Mouse (Mus musculus) testis, postnatal 14 days (tissue): Measurements from ENCODE around the gene Eif5a.
A peak's percentile ranks its signal among the peaks of the same experiment; 100 is the strongest.
"Not testable (repeated sequence)": the region's sequence is repeated elsewhere in the genome, so short reads cannot be mapped to it uniquely, and the experiment has no call there.

Experiments used
- DNase-seq: peaks from one replicate; pipeline ENCODE4 v3.0.0; 2021; ENCODE audit warnings: low spot score

The Eif5a gene

DNA sequence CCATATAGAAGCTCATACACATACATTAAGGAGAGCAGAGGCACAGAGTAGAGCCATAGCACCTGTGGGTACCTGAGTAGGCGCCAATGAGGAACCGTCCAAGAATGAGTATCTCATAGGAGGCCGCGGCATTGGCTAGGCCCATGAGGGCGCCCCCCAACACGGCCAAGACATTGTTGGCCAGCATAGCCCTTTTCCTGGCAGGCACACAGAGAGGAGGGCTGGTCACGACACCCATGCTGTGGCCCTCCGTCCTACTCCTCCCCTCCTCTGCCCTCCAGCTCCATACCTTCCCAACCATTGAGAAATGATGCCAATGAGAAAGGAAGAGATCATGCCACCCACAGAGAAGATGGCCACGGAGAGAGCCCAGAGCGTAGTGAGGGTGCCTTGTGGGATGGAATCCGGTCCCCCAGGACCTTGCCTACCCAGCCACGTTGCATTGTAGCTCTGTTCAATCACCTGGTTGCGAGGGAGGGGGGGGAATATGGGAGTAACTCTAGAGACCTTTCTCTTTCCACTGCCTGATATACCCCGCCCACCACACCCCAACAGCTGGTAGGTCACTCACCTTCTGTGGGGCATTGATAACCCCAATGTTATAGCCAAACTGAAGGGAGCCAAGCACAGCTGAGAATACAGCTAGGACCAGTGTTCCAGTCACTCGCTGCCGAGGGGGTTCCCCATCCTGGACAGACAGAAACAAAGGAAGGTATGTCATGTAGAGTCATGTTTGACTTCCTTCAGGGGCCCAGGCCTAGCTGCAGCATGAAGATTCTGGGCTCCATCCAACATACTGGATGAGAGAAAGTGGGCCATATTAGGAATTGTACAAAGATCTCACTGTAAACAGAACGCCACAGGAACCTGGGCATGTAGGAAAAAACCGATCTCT is 24.5 kb upstream of the Eif5a start:
- DNase-seq: no peak

DNA sequence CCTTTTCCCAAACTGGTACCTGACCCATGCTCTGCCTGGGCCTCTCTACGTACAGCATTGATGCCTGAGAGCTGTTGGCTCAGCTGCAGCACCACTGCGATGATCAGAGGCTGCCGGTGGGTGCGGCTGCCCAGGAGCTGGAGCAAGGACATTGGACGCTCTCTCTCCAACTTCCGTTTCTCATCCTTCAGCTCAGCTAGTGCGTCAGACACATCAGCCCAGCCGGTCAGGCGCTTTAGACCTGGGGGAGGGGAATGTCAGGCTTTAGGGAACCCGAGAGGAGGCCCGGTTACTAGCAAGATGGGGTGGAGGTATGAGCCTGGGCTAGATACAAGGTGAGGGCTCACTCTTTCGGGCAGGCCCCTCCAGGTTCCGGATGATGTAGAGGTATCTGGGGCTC is 23.5 kb upstream of the Eif5a start:
- no peak for DNase-seq

- no peak for DNase-seq
These were observed 19.2 kb upstream of the Eif5a start for GRCm38 (mm10) chr11:69940962-69941361.

GRCm38 (mm10) chr11:69939731-69940130 is 18.0 kb upstream of the Eif5a start:
- no peak for DNase-seq

DNA sequence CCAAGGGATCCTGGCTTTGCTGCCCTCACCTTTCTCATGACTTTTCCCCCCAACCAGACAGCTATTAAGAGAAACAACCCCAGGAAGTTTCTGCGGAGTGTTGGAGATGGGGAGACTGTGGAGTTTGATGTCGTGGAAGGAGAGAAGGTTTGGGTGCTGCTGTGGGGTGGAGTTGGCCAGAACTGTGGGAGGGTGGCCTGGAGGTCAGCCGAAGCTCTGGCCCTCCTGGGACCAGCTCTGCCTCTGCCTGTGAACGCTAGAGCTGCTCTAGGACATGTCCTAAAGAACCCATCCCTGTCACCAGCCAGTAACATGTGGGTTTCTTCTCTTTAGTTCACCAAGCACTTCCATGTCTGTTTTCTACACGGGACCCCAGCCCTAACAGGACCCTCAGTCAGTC is 17.4 kb upstream of the Eif5a start:
- DNase-seq: no peak

DNA sequence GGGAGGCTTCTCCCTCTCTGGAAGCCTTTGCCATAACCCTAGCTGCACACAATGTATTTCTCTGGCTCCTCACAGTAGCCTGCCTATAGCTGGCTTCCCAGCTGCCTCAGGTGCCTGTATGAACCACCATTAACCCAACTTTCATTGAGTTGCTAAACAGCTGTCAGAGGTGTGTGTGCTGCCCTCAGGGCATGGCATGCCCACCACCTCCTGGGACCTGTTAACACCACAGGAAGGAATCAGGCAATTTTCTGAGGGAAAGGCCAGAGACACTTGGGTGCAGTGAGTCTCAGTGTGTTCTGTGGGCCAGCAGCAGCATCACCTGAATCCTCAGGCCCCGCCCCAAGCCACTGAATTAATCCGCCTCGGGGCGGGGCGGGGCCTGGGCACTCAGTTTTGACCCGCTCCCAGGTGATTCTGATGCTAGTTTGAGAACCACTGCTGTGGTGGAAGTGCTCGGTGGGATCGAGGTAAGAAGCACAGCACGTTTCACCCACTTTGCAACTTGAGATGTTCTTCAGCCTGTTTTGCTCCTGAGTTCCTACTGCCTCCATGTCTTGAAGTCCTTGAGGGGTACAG is 16.7 kb upstream of the Eif5a start:
- no peak for DNase-seq

- no peak for DNase-seq
These were observed 16.1 kb upstream of the Eif5a start for GRCm38 (mm10) chr11:69937834-69938233.

DNA sequence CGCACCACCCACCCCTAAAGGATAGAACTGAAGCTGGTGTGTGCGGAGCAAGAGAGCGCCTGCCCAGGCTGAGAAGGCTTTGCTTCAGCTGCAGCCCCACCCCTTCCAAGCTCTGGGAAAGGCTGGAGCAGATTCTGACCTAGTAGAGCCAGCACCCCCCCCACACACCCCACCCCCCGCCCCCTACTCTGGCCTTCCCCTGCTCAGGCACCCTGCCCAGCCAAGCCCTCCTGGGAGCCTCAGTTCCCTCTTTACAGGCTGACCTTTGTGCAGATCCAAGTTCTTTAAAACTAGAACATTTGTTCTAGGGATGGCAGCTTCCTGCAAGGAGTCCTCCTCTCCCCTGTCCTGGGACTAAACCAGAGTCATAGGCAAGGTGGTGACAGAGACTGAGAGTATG is 15.6 kb upstream of the Eif5a start:
- DNase-seq: peak; percentile 37

GRCm38 (mm10) chr11:69936714-69937347 is 15.1 kb upstream of the Eif5a start:
- DNase-seq: no peak

DNA sequence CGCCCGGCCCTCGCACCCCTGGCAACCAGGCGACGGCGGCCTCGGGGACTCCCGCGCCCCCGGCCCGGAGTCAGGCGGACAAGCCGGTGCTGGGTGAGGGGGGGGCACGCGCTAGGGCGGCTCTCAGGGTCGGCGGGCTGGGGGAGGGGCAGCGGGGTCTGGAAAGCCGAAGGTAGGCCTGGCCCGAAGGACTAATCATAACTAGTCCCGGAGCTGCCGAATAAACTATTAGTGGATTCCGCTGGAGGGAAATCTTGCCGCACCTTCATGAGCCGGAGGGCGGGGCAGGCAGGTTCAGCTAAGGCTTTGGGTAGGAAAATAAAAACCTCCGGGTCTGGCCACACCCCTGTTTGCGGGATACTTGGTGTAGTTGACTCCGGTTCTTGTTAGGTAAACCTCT is 14.4 kb upstream of the Eif5a start:
- DNase-seq: peak; percentile 73

- DNase-seq: peak; percentile 98
These were observed 13.6 kb upstream of the Eif5a start, which contains the start of gene Ybx2 for GRCm38 (mm10) chr11:69935137-69935879. Ybx2 (plus strand) TSS chr11:69935796.

DNA sequence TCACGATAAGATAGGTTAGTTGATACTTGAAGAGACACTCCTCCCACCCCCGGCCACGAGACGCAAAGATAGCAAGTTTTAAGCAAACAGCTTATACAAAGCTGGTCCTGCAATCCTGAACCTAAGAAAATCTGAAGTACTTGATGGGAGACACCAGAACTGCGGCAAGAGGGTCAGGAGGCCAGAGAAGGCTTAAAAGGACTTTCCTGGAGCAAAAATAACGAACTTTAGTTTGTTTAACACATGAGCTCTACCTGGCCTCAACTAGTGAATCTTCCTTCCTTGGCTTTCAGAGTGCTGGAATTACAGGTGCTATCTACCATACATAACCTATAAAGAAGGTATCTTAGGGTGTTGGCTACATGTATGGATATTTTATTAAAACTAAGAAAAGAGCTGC is 12.9 kb upstream of the Eif5a start:
- no peak for DNase-seq

- peak; percentile 89 for DNase-seq
These were observed 12.4 kb upstream of the Eif5a start for GRCm38 (mm10) chr11:69934169-69934568.

- DNase-seq: no peak
These were observed 11.3 kb upstream of the Eif5a start for GRCm38 (mm10) chr11:69933066-69933465.

DNA sequence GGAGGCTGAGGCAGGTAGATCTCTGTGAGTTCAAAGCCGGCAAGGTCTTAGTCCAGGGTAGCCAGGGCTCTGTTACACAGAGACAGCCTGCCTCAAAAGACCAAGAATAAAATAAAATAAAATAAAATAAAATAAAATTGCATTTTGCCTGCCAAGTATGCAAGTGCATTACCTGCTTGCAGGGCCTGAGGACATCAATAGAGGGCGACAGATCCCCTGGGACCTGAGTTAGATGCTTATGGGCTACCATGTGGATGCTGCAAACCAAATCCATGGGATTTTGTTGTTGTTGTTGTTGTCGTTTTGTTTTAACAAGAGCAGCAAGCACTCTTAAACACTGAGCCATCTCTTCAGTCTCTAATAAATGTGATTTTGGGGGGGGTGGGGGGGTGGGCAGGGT is 10.5 kb upstream of the Eif5a start:
- DNase-seq: no peak

- DNase-seq: no peak
These were observed 10.0 kb upstream of the Eif5a start for GRCm38 (mm10) chr11:69931769-69932168.

DNA sequence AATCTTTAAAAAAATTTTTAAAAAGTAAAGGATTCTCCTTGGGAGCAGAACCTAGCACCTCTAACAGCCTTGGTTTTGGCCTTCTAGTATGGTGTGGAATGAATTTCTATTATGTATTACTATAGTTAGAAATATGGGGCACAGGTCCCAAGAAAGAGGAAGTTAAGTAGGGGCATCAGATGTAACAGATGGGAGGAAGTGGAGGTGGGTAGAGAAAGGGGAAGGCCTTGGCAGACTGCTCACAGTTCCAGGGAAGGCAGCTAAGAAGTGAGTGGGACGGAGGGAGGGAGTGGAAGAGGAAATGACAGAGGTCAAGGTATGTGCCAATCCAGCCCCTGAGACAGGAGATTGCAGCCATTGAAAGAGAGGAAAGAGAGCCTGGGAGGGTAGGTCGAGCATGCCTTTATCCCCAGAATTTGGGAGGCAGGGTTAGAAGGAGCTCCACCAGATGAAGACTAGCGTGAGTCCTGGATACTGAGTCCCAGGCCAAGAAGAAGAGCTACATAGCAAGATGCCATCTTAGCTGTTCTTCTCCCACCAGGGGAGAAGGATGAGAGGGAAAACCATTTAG is 9.3 kb upstream of the Eif5a start:
- DNase-seq: no peak

DNA sequence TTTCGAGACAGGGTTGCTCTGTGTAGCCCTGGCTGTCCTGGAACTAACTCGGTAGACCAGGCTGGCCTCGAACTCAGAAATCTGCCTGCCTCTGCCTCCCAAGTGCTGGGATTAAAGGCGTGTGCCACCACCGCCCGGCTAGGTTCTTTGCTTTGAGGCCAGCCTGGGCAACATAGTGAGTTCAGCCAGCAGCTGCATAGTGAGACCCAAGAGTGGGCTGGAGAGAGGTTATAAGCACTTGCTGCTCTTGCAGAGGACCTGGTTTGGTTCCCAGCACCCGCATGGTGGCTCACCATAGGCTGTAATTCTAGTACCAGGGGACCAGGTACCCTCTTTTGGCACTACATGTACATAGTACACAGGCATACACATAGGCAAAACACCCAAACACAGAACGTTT is 8.4 kb upstream of the Eif5a start:
- not testable (repeated sequence) for DNase-seq

- no peak for DNase-seq
These were observed 8.0 kb upstream of the Eif5a start for GRCm38 (mm10) chr11:69929712-69930111.

- no peak for DNase-seq
These were observed 5.7 kb upstream of the Eif5a start for GRCm38 (mm10) chr11:69927501-69927900.

DNA sequence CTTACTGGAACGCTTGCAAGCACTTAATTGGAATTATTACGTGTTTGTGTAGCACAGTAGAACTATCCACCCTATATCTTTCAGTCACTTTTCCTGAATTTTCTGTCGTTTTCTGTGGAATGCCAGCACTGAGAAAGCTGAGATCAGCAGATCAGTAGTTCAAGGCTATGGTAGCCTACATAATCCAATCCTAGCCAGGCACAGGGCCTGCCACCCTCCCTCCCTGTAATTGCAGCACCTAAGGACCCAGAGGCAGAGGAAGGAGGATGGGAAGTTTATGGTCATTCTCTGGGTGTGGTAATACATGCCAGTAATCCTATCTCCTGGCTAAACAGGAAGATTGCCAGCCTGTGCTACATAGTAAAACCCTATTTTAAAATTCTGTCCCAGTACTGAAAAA is 1.0 kb upstream of the Eif5a start:
- no peak for DNase-seq
